Mouse (Mus musculus): Measurements from ENCODE around the gene Optc.

DNA sequence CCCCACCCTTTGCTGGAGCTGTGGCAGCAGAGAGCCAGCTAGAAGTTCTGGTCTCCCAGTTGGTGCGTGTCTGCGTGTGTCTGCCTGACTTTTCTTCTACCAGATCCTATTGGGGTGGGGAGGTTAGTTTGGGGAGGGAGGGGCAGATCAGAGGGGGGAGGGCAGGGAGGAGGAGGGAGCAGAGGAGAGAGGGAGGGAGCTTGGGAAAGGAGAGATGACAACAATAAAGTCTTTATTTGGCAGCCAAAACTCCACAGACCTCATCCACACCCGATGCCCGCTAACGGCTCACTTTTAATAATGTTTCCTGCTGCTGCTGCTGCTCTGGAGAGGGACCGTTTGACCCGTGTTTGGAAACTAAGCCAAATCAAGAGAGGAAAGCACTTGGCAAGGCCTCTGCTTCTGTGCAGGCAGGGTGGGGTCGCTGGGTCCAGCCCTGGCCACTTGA is 13.5 kb upstream of the Optc start, which contains the start of gene Prelp:
- TF ChIP-seq CTCF (conservative IDR thresholded peaks at IDR 0.05; ENCODE audit: low read length) = no peak
- no peak for TF ChIP-seq POU5F1 (IDR thresholded peaks at IDR 0.05; ENCODE audit: borderline replicate concordance, low read length)
